Mouse (Mus musculus): ENCODE measurements around the gene Prrg2.

The Prrg2 gene

DNA sequence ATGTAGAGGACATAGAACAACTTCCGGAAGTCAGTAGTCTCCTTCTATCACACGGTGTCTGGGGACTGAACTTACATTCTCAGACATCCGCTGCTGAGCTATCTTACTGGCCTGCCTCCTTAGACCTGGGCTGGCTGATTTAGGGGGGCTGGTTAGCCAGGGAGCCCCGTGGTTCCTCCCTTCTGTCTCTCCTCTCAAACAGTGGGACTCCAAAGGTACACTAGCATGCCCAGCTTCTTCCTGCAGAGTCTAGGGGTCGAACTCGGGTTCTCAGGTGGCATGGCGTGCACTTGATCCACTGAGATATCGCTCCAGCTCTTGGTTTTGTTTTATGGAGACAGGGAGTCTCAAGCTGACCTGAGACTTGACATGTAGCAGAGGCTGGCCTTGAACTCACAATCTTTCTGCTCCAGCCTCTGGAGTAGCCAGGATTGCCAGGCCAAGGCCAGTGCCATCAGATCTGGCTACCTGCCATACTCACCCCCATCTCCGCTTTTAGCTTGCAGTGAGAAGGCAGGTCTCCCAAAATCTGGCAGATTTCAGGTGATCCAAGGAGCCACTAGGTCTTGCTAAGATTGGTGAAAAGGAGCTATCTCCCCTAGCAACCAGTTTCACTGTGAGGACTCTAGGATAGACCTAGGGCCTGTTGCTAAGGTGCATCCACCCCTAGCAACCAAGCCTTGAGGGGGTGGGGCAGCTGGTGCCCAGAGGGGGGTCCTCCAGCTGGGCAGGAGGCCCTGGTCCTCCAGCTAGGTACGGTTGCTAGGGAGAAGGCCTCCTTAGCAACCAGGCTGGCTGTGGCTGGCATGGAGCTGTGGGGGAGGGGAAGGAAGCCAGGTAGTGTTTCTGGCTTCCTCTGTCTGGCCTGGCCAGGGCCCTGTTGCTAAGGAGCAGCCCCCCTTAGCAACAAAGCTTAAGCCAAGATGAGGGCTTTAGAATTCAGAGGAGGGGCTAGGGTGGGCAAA, 3.6 kb downstream of the Prrg2 start:
- no peak for DNase-seq (ENCODE audit: low read depth, low spot score)

GRCm38 (mm10) chr7:45056972-45057348, 5.5 kb downstream of the Prrg2 start:
- no peak for DNase-seq (ENCODE audit: low read depth, low spot score)

DNA sequence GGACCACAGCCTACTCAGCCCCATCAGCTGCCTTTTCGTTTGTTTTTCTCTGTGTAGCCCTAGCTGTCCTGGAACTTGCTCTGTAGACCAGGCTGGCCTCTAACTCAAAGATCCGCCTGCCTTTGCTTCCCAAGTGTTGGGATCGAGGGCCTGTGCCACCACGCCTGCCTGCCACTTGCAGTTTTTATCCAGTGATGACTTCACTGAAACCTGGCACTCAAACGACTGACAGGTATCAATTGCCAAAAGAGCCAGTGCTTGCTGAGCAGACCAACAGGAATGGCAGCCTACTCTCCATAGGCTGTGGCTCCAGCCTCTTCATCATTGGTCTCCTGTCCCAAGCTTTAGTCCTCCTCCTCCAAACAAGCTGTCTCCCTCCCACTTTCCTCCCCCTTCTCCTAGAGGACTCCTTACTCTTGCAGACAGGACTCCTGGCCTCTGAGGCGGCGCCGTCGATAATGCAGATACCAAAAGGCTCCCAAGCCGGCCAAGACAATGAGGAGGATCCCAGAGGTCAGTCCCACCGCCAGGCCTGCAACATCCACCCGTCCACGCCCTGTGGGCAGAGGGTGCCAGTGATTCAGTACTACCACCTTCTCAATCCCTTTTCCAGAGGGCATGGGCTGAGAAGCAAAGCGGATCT, 6.0 kb downstream of the Prrg2 start:
- no peak for DNase-seq (ENCODE audit: low read depth, low spot score)

DNA sequence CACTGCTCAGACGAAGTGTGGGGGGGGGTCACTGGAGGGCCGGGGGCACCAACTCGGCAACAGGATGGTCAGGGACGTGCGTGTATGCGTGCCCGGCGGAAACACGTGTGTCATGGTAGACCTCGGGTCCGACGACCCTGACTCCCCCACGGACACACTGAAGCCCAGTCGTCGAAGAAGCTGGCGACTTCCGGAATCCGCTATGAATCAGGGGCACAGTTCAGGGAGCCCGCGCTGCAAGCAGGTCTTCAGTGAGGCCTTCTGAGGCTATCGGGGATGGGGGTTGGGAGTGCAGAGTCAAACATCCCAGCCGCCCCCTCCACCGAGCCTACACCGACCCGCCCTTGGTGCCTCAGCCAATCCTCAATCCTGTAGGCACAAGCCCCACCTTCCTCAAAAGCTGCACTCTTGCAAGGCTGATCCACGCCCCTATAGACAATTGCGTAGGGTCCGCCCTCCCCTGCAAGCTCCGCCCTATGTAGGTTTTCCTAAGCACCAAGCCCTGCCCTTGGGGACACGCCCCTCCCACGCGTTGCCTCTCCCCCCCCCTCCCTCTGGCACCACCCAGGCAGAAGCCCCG, 8.5 kb downstream of the Prrg2 start:
- peak; percentile 100 for DNase-seq (ENCODE audit: low read depth, low spot score)

DNA sequence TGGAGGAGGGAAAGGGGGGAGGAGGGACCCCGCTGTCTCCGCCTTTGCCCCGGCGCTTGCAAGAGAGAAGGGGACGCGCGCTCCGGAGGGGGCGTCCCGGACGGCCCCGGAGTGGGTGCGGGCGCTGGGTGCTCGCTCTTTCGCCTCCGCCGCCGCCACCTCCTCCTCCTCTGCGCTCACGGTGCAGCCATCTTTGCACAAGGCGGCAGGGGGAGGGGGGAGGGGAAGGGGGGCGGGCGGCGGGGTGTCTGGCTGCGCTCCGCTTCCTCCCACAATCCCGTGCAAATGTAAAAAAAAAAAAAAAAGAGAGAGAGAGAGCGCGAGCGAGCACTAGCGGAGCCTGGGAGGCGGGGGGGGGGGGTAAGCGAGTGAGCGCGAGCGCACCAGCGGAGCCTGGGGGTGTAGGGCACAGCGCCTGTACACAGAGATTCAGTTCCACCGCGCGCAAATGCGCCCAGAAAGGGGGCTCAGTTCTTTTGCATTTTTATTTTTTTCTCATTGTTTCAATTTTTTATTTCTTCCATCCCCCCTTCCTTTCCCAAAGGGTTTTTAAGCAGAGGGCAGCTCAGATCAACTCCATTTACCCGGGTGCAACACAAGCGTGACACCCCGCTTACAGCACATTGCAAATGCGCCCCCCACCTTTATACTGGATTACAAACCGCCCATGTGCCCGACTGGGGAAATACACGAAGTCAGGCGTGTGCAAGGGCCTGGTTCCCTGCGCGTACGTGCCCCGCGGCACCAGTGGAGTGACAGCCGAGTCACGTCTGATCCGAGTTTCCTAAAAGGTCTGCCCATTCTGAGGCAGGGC, 9.2 kb downstream of the Prrg2 start:
- DNase-seq (ENCODE audit: low read depth, low spot score), result peak; percentile 76

DNA sequence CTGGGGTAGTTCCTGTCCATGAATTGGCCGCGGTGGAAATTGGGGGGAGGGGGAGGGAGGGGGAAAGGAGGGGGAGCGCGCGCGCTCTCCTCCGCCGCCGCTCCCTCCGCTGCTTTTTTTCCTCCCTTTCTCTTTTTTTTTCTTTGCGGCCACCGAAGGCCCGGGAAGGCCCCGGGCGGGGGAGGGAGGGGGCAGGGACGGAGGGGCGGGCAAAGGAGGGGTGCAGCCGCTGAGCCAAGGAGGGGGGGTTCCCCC, 9.7 kb downstream of the Prrg2 start, which contains the start of gene Prr12:
TSS of gene Prr12 (minus strand) at position 20 of the 255 bp plus-strand sequence.
- DNase-seq (ENCODE audit: low read depth, low spot score), result no peak

GRCm38 (mm10) chr7:45052181-45052861, 10.2 kb downstream of the Prrg2 start:
- peak; percentile 52 for DNase-seq (ENCODE audit: low read depth, low spot score)

DNA sequence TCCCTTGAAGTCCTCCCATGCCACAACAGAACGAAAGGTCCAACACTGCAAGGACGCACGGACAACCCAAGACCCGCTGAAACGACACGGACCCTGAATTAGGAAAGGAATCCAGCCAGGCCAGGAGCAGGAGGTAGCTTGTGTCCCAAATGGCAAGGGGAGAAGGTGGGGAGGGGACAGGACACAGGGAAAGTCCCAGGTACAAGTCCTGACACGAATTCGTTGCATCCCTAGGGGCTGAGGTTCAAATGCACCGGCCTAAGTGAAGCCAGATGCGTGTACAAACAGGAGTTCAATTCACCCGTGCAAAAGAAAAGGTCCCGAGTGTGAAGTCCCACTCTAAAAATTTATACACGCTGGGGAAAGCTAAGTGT, 10.9 kb downstream of the Prrg2 start:
- no peak for DNase-seq (ENCODE audit: low read depth, low spot score)

- peak; percentile 97 for DNase-seq (ENCODE audit: low read depth, low spot score)
Observed at GRCm38 (mm10) chr7:45050945-45051600, 11.4 kb downstream of the Prrg2 start.

GRCm38 (mm10) chr7:45048923-45049657, 13.4 kb downstream of the Prrg2 start:
- DNase-seq (ENCODE audit: low read depth, low spot score), result no peak

- peak; percentile 66 for DNase-seq (ENCODE audit: low read depth, low spot score)
Observed at GRCm38 (mm10) chr7:45048001-45048890, 14.2 kb downstream of the Prrg2 start.

GRCm38 (mm10) chr7:45047491-45047890, 15.0 kb downstream of the Prrg2 start:
- no peak for DNase-seq (ENCODE audit: low read depth, low spot score)

DNA sequence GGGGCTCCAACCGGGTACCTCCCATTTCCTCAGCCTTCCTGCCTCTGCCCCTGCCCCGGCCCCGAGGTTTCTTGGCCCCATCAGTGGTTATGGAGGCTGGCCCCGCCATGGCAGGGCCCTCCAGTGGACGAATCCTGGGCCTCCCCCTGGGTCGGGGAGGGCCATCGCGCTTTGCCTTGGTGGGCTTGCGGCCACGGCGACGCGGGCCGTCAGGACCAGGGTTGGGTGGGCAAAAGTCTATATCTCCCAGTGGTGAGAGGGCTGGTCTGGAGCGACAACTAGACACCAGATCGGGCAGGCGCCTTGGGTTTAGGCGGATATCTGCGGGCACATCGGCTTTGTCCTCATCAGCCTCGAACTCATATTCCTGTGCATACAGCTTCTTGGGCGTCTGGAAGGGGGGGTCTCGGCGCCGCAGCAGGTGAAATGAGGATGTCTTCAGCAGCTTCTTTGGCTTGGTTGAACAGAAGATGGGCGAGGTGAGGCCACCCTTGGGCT, 15.6 kb downstream of the Prrg2 start:
- no peak for DNase-seq (ENCODE audit: low read depth, low spot score)

GRCm38 (mm10) chr7:45045741-45046140, 16.7 kb downstream of the Prrg2 start:
- no peak for DNase-seq (ENCODE audit: low read depth, low spot score)

- DNase-seq (ENCODE audit: low read depth, low spot score), result no peak
Observed at GRCm38 (mm10) chr7:45043307-45043706, 19.2 kb downstream of the Prrg2 start.

GRCm38 (mm10) chr7:45040851-45041250, 21.6 kb downstream of the Prrg2 start:
- no peak for DNase-seq (ENCODE audit: low read depth, low spot score)

- DNase-seq (ENCODE audit: low read depth, low spot score), result no peak
Observed at GRCm38 (mm10) chr7:45038411-45038810, 24.1 kb downstream of the Prrg2 start.

- peak; percentile 75 for DNase-seq (ENCODE audit: low read depth, low spot score)
Observed at GRCm38 (mm10) chr7:45037720-45038361, 24.6 kb downstream of the Prrg2 start.
